Mouse (Mus musculus) small intestine, adult 2 months (tissue): ENCODE data around the gene Wwox. TPM values are rescaled to one million over a fixed set of nuclear protein-coding genes. Genes with fewer than 3 reads are reported as not detected.

Source experiments
- H3K27ac ChIP-seq: fragments of 200-500 bp; 2 replicates; pipeline ENCODE4 v1.5.1; 2012; ENCODE audit warnings: low read depth, low read length, control low read depth, inconsistent platforms; ENCODE audit not compliant: insufficient read depth
- H3K27me3 ChIP-seq: fragments of 200-500 bp; 2 replicates; pipeline ENCODE4 v1.6.1; 2012; ENCODE audit warnings: mild to moderate bottlenecking, moderate library complexity, low read length, inconsistent platforms; ENCODE audit not compliant: control insufficient read depth, insufficient read depth
- H3K36me3 ChIP-seq: fragments of 200-500 bp; 2 replicates; pipeline ENCODE4 v1.6.1; 2012; ENCODE audit warnings: mild to moderate bottlenecking, low read length, control low read depth, inconsistent platforms; ENCODE audit not compliant: control insufficient read depth, insufficient read depth
- H3K4me1 ChIP-seq: fragments of 200-500 bp; 2 replicates; pipeline ENCODE4 v1.6.1; 2012; ENCODE audit warnings: low read length, inconsistent platforms, mixed read lengths; ENCODE audit not compliant: control insufficient read depth, insufficient read depth, insufficient read length
- H3K4me3 ChIP-seq: fragments of 200-500 bp; 2 replicates; pipeline ENCODE4 v1.5.1; 2012; ENCODE audit warnings: low read depth, mild to moderate bottlenecking, control low read depth, inconsistent platforms, low read length, moderate library complexity
- CTCF ChIP-seq: fragments of 200-500 bp; IDR thresholded peaks from 2 replicates; pipeline ENCODE4 v1.5.1; 2012; ENCODE audit warnings: low read depth, mild to moderate bottlenecking, control low read depth, inconsistent platforms, low read length, moderate library complexity, mixed read lengths; ENCODE audit not compliant: insufficient replicate concordance, insufficient read length; ENCODE audit errors: extremely low read depth
- POLR2A ChIP-seq: fragments of 200-500 bp; IDR thresholded peaks from 2 replicates; pipeline ENCODE4 v1.6.1; 2012; ENCODE audit warnings: low read depth, mild to moderate bottlenecking, control low read depth, inconsistent platforms, low read length, moderate library complexity
- WGBS: fragments of 180-500 bp; shearing (Covaris S2); methylation state at CpG from one replicate; pipeline ENCODE4 v1.1.7; 2018; 5-methylcytosine and 5-hydroxymethylcytosine counted together
- polyA plus RNA-seq: library from polyadenylated mRNA; depleted of rRNA; stranded (reverse); fragments of >200 nt; gene quantifications from 2 replicates; pipeline ENCODE4 v1.2.3, GENCODE M21; 2012

The Wwox gene
- polyA plus RNA-seq, 1 experiment = 6.0 TPM

DNA sequence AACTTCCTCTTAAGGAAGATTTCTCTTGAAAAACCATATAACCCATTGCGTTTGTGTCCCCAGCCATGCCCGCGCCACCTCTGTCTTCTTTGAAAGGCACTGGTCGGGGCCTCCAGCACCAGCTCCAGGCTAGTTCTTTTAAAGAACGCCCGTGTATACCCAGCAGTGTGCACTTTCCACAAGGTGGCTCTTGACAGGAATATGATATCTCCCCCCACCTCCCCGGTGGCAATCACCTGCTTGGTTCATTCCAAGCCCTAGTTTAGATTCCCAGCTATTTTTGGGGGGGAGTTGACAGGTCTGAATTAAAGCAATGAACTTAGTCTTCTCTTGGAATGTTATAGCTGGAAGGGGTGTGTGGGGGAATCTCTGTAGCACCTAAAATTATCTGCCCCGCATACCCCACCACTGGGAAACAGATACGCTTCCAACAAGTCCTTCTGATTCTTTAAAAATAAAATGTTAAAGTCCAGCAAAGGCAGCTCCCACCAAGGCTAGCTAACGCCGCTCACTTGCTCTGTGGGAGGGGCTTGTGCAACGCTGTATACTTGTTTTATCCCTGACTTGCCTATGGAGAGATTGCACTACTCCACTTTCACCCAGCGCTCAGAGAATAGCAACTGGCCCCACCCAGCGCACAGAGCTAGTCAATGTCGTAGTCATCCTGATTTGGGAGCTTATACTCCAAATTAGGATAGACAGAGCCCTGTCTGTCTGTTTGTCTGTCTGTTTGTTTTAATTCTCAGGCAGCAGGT lies 538.9 kb downstream of the Wwox start:
- WGBS = 82% methylated on average over 15 of the region's 15 CpGs
- no peak for TF ChIP-seq POLR2A
- no peak for TF ChIP-seq CTCF
- no peak overlapping the region for H3K4me3 ChIP-seq
- no peaks in the 10 kb centered on the region for H3K27me3 ChIP-seq
- no peaks in the 10 kb centered on the region for H3K4me1 ChIP-seq
- H3K36me3 ChIP-seq = no peaks in the 10 kb centered on the region
- no peak overlapping the region for H3K27ac ChIP-seq

DNA sequence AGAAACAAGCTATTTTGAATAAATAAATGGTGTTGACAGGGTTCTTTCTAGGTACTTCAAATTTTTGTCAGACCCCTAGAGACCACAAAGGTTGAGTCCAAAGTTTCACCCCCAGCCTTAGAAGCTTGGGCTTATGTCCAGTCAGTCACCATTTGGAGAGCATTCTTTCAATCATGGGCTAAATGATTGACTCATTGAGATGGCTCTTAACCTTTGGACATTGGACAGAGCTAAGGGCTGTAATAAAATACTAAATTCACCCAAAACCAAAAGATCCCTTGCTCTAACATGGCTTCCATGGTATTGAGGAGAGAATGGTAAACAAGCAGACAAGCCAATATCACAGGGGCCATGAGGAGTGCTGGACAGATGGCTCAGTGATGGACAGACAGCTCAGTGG lies 540.2 kb downstream of the Wwox start:
- Histone ChIP-seq H3K27me3 (no peaks in the 10 kb centered on the region), H3K4me1 (no peaks in the 10 kb centered on the region), H3K27ac (no peak overlapping the region), H3K4me3 (no peak overlapping the region), H3K36me3 (no peaks in the 10 kb centered on the region)
- no peak for TF ChIP-seq CTCF
- no peak for TF ChIP-seq POLR2A

DNA sequence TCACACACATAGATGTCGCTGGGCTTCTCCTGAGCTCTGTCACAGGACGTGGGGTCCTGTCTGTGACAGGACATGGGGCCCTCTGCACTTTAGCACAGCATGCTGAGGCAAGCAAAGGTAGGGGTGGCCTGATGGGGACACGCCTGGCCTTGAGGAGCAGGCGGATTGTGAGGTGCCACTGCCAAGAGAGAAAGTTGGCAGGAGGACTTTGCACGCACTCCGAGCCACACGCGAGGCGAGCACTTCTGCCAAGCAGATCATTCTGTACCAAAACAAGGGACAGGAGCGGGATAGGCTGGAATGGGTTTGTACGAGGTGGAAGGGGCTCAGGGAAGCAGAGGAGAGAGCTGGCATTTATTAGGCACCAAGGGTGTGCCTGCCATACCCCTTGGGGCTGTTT lies 543.3 kb downstream of the Wwox start:
- Histone ChIP-seq H3K36me3 (no peaks in the 10 kb centered on the region), H3K4me1 (no peaks in the 10 kb centered on the region), H3K27me3 (no peaks in the 10 kb centered on the region), H3K27ac (no peak overlapping the region), H3K4me3 (no peak overlapping the region)
- TF ChIP-seq POLR2A = no peak
- no peak for TF ChIP-seq CTCF
- 36% methylated on average over 11 of the region's 11 CpGs for WGBS

DNA sequence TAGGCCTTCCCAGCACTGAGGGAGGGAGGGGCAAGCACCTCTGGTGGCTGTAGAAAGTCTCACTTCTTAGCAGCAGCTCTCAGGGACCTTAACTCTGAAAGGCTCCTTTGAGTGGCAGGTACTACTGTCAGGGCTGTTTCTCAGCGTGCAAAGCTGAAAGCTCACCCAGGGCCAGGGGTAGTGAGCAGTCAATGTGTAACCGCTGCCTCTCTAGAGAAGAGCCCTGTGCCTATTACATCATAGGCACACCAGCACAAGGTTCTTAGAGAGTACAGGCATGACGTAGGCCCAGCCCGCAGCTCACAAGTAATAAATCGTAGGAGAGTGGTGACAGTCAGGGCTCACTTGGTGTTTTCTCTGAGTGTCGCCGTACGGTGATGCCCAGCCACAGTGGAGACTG lies 545.0 kb downstream of the Wwox start:
- Histone ChIP-seq H3K36me3 (no peaks in the 10 kb centered on the region), H3K4me1 (no peaks in the 10 kb centered on the region), H3K27me3 (no peaks in the 10 kb centered on the region), H3K27ac (no peak overlapping the region), H3K4me3 (no peak overlapping the region)
- 90% methylated on average over 8 of the region's 8 CpGs for WGBS
- TF ChIP-seq POLR2A = no peak
- no peak for TF ChIP-seq CTCF

DNA sequence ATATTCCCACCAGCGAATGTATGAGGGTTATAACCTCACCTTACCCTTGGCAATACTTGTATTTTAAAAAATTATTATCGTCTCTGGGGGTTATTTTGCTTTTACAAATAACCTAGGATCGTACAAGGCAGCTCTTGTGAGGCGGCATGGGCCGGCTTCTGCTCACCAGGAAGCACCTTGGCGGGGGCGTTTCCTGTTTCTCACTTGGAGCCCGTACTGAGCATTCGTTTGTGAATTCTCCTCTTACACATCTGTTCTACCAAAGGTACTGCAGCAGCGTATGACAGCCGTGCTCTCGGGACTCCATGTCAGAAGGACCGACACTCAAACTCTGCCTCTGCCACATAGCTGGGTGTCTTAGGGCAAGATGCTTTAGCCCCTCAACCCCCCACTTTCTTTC lies 546.5 kb downstream of the Wwox start:
- Histone ChIP-seq H3K4me3 (no peak overlapping the region), H3K27ac (no peak overlapping the region), H3K4me1 (no peaks in the 10 kb centered on the region), H3K36me3 (no peaks in the 10 kb centered on the region), H3K27me3 (no peaks in the 10 kb centered on the region)
- no peak for TF ChIP-seq CTCF
- TF ChIP-seq POLR2A = no peak
- 76% methylated on average over 13 of the region's 13 CpGs for WGBS

DNA sequence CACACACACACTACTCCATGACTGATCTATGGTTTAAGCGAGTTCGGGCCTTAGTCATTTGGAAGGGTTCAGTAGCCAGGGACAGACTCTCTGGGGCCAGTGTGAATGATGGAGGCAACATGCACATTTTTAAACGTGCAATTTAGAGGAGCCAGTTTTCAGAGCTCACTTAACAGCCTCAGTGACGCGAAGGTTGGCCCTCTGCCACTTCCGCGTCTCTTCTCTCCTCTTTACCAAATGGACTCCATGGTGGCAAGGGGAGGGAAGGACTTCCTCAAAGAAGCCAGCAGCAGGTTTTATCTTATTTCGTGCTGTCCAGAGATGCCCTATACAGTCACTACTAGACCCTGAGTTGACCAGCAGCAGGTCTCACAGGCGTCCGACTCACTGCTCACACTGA lies 547.5 kb downstream of the Wwox start:
- 81% methylated on average over 10 of the region's 10 CpGs for WGBS
- no peak overlapping the region for H3K27ac ChIP-seq
- no peaks in the 10 kb centered on the region for H3K27me3 ChIP-seq
- no peak for TF ChIP-seq POLR2A
- no peak for TF ChIP-seq CTCF
- no peak overlapping the region for H3K4me3 ChIP-seq
- no peaks in the 10 kb centered on the region for H3K36me3 ChIP-seq
- H3K4me1 ChIP-seq = no peaks in the 10 kb centered on the region

DNA sequence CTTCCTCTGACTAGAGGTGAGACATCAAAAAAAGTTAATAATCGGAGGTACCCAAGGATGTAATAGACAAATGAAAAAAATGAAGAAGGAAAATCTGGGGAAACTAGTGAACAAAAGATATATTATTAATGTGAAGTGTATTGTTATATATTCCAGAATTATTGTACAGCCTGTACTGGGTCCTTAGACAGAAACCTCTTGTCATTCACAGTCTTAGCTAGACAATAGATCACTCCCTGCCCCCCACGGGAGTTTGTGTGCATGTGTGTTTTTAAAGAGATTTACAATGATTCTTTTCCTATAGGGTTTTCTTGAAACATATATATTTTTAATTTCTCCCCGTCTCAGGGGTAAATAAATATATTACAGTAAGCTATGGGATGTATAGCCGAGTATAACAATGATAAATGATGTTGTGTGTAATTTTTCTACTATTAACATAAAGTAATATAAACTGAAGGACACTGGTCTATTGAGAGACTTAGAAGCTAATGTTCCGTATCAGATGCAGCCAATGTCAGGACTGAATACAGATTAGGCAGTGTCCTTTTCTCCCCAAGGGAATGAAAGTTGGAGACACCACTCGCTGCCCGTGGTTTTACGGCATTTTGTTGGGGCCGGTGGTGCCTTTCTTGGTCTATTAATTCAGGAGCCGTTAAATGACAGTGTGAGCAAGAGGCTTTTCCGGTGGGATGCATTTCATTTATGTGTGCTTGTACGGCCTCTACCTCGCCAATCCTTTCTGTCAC lies 551.6 kb downstream of the Wwox start:
- H3K36me3 ChIP-seq = no peaks in the 10 kb centered on the region
- H3K4me1 ChIP-seq = no peaks in the 10 kb centered on the region
- H3K27me3 ChIP-seq = no peaks in the 10 kb centered on the region
- no peak overlapping the region for H3K4me3 ChIP-seq
- TF ChIP-seq CTCF = no peak
- H3K27ac ChIP-seq = no peak overlapping the region
- 85% methylated on average over 13 of the region's 13 CpGs for WGBS
